Comparison of ENCODE assay signal across 20 mouse cellular contexts in the genomic region with DNA sequence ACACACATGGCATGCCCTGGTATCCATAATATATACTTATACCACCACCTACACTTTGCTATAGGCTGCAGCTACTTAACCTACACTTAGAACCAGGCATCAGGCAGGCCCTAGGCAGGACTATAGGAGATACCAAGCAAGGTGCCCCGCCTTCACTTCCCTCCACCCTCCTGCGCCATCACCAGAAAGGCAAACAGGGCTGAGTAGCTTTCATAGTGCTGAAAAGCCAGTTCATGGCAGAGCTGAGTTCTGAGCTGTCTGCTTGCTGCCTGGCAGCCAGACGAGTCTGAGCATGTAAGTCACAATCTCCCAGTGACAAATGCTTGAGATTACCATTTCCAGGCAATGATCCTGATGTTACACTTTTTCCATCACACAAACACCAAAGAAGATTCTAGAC.
"Had no signal": no experiment of that assay in that cellular context is flagged by ENCODE, and none has a peak within 500 bp of the region (broad histone marks: within the 10 kb centered on the region; RNA-seq: fewer than 3 reads in every experiment).

No protein-coding gene starts in this region.

- H3K9me3 ChIP-seq: midbrain, embryonic 12.5 days; neural tube, embryonic 13.5 days; neural tube, embryonic 15.5 days had no signal

- H3K4me2 ChIP-seq: lung, embryonic 14.5 days; midbrain, embryonic 12.5 days; neural tube, embryonic 13.5 days; neural tube, embryonic 15.5 days had no signal

- H3K9ac ChIP-seq: liver, embryonic 14.5 days; lung, embryonic 14.5 days; midbrain, embryonic 12.5 days; neural tube, embryonic 13.5 days; neural tube, embryonic 15.5 days had no signal

- H3K27ac ChIP-seq: liver, embryonic 14.5 days; midbrain, embryonic 10.5 days; midbrain, embryonic 12.5 days; neural tube, embryonic 13.5 days; neural tube, embryonic 15.5 days had no signal

- H3K27me3 ChIP-seq: neural tube, embryonic 13.5 days; neural tube, embryonic 15.5 days had no signal

- H3K4me1 ChIP-seq: neural tube, embryonic 13.5 days; neural tube, embryonic 15.5 days had no signal

- DNase-seq: lung, adult 18-20 months; lung, embryonic 14.5 days; lung, postnatal 10 days; lung, postnatal 4 days; midbrain, embryonic 14.5 days; retina, postnatal 1 day; right cerebral cortex, adult 18-20 months; right cerebral cortex, postnatal 25 days; right cerebral cortex, postnatal 4 days; spleen, adult 18-20 months; thymus, adult 18-20 months; thymus, postnatal 14 days; thymus, postnatal 36 days had no signal

- ATAC-seq: midbrain, embryonic 16.5 days had no signal

- H3K36me3 ChIP-seq: midbrain, embryonic 12.5 days; neural tube, embryonic 13.5 days; neural tube, embryonic 15.5 days had no signal

- H3K4me3 ChIP-seq: midbrain, embryonic 10.5 days; midbrain, embryonic 12.5 days; myocyte; neural tube, embryonic 13.5 days; neural tube, embryonic 15.5 days had no signal
